Mouse (Mus musculus): ENCODE data around the gene Cer1.

Cer1 gene

DNA sequence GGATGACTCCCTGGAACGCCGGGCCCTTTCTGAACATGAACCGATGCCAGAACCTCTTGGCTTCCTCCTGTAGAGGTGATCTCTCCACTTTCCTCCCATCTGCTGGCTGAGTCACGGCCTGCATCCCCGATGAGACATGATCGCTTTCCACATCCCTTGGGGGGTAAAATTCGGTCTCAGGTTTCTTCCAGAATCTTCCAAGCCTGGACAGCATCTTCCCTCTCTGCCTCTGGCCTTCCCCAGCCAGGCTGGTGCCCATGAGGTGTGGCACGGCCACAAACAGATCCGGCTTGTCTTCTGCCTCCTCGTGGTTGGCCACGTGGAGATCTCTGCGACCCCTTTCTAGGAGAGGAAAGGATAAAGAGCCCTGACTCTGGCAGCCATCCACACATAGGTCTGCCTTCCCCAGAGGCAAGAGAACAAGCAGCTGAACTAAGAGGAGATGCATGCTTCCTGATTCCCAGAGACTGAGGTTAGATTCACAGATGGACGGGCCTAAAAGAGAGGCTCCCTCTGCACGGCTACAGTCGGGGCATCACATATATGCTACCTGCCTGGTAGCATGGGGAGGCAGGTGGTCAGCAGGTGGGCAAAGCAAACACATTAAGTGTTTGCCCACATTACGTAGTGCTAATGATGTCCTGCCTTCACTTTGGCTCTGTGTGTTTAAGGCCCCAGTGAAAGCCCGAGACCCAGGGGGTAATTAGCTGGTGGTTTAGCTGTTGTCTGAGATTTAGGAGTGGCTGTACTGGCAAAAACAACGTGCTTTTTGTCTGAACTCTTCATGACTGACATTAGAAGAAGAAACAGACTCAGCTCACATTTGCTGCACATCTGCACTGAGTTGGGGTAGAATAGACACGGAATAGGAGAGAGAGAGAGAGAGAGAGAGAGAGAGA lies at the start of gene Cer1:
Gene Cer1 (minus strand): TSS at position 513 of the 899 bp plus-strand sequence.
- peak; percentile 55 to 62 for DNase-seq

- DNase-seq, result peak; percentile 81 to 83
Measured at GRCm38 (mm10) chr4:82934308-82934707, 49.4 kb upstream of the Cer1 start.

DNA sequence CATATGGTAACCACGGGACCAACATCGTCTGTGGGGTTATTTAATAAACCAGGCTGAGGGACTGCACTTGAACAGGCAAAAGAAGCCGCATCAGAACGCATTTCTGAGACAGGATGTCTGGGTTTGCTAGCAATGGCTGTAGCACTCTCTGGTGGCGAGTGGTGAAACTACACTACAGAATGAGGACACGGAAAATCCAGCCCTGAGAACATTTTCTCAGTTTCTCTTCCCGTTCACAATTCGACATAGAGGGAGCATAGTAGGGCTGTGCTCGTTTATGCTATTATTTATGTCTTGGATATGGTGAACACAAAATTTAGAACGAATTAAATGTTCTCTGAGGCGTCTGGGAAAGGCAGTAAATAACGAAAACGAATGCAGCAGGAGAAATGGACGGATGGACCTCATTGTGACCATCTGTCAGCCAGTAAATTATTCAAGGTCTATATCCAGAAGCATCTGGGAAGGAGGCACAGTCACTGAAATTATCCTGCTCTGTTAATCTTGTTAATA lies 48.8 kb upstream of the Cer1 start:
- DNase-seq, result peak; percentile 94 to 96

- no peak for DNase-seq
Measured at GRCm38 (mm10) chr4:82930079-82930478, 45.1 kb upstream of the Cer1 start.

- DNase-seq, result no peak
Measured at GRCm38 (mm10) chr4:82921962-82922361, 37.0 kb upstream of the Cer1 start.

DNA sequence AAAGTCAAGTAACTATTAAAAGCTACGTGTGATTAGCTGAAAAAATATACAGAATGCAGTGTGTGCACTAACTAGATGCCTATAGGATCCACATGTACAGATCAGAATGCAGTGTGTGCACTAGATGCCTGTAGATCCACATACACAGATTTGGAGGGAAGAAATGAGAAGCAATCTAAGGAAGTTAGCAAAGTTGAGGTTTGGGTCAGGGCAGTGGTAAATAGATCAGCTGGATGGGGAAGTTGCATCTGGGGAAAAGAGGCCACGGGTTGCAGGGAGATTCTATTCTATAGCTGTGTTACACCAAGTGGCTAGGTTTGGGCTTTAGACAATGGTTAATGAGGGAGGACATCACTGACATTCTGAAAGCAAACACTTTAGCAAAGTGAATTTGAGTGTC lies 33.7 kb upstream of the Cer1 start:
- DNase-seq, result no peak

DNA sequence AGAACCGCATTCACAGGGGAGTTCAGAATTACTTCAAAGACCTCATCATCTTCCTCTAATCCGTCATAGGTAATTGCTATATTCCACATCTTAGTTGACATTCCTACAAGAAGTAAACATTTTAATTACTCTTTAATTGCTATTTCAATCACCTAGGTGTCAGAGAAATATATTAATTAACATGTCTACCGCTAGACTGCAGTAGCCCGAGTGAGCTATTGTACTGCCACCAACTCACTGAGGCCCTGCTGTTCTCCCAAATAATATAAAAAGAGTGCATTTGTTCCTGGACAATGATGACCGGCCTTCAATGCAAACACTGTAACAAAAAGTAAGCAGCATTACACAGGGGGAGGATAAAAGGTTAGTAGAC lies 31.7 kb upstream of the Cer1 start:
- DNase-seq, result peak in 1 of 2 experiments; percentile 17

GRCm38 (mm10) chr4:82916003-82916677 lies 31.2 kb upstream of the Cer1 start:
- DNase-seq, result peak; percentile 75 to 77

DNA sequence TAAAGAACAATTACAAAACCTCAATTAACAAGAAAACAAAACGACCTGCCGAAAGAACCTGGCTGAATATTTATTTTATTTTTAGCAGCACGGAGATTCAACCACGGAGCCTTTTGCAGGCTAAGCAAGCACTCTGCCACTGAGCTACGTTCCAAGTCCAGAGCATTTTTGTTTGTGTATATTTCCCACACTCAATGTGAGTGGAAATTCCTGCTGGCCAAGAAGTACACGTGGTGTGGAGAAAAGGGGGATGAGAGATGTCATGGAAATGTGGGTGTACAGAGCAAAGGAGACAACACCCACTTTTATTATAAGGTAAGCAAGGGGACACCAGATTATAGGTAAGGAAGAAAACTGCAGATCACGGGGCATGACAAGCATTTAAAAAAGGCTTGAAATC lies 30.6 kb upstream of the Cer1 start:
- DNase-seq, result no peak

GRCm38 (mm10) chr4:82914601-82915143 lies 29.7 kb upstream of the Cer1 start:
- peak; percentile 51 to 59 for DNase-seq

DNA sequence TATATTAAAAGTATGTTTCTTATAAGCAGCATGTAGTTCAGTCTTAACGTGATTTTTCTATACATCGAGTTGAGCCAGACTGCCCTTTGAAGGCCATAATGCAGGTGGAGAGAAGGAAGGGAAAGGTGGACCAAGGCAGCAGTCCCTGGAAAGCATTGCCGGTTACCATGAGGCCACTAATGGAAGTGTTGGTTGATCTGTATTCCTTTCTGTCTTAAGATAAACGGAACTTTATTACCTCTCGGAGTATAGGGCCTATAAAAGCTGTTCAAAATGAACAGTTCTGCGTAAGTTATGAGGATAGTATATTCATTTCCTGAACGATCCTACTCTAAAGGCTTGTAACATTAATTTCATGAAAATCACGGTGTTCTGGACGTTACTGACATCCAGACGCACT lies 10.3 kb upstream of the Cer1 start:
- DNase-seq, result no peak

GRCm38 (mm10) chr4:82892247-82892646 lies 7.3 kb upstream of the Cer1 start:
- no peak for DNase-seq

- no peak for DNase-seq
Measured at GRCm38 (mm10) chr4:82891566-82891965, 6.6 kb upstream of the Cer1 start.

DNA sequence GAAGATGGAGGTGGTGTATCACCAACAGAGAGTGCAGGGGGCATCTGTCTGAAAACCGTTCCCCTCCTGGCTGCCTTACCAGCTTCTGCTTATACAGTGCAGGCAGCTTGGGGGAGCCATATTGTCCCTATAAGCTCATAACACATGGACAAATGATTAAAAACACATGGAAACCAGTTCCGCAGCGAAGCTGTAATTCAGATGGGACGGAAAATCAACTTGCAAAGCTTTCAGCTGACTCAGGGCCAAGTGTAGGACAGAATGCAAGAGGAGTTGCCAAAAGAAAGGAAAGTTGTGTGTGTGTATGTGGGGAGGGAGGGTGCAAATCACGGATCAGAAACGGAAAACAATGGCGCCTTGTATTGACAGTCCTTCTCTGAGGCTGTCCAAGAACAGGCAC lies 6.1 kb upstream of the Cer1 start:
- DNase-seq, result peak; percentile 15 to 26

DNA sequence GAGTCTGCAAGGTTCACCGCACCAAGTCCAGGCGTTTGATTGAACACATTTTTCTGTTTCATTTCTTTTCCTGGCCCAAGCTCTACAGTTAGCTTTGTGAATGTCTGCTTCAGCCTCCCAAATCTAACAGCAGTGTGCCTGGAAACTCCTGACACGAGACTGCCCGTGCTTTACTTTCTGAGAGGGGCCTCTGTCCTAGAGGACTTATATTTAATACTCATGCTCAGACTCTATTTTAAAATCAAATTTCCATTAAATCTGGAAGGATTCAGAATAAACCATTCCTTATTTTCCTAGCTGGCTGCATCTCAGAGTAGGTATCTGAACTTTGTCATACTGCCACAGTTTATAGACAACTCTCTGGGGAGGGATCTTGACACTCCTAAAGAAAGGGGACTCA lies 5.6 kb upstream of the Cer1 start:
- DNase-seq, result no peak

DNA sequence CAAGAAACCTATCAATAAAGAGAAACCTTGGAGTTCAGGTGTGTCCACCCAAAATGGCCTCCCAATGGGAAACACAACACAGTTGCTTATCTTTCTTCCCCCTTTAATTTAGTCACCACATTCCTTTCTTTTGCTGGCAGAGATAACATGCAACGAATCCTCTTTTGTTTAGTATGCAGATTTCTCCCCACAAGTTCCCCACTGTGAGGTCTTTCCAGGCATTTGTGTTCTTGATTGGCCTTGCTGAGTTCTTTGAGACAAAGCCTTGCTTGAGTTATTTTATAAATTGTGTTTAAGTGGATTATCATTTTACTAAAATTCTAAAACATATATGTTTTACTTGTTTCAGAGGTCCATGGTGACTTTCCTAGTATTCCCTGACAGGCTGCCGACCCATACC lies 1.2 kb upstream of the Cer1 start:
- DNase-seq, result no peak

DNA sequence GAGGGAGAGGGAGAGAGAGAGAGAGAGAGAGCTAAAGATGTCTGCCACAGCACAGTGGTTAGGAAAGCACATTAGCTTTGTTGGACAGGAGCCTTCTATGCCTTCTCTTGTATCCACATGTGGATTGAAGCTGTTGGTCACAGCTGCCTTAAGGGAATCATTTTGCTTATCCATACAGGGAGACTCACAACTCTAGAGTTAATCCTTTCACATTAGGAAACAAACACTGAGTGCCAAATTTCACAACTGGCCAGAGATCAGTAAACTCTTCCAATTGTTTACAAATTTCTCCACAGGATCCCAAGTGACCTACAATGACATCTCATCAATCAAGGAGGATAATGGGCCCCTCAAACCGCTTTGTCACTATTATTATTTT lies 576 bp upstream of the Cer1 start:
- DNase-seq, result no peak

GRCm38 (mm10) chr4:82882500-82882899 lies 2.4 kb downstream of the Cer1 start:
- peak; percentile 28 to 35 for DNase-seq

- no peak for DNase-seq
Measured at GRCm38 (mm10) chr4:82881366-82881765, 3.6 kb downstream of the Cer1 start.

- no peak for DNase-seq
Measured at GRCm38 (mm10) chr4:82880243-82880642, 4.7 kb downstream of the Cer1 start.

DNA sequence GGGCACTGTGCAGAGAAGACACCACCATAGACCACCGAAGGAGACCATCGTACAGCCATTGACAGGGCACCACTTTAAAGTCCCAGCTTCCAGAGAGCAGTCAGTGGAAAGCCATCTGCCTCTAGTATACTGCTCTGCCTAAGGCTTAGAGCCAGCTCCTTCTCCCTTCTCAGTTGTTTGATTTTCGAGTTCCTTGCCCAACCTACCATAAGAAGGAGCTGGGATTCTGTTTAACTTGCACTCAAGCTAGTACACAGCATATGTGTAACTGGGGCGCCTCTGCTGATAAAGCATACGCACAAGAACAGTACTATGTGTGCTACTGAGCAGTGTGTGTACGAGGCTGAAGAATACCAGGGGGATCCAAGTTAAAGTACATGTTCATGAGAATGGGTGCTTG lies 5.8 kb downstream of the Cer1 start:
- peak in 1 of 2 experiments; percentile 15 for DNase-seq

DNA sequence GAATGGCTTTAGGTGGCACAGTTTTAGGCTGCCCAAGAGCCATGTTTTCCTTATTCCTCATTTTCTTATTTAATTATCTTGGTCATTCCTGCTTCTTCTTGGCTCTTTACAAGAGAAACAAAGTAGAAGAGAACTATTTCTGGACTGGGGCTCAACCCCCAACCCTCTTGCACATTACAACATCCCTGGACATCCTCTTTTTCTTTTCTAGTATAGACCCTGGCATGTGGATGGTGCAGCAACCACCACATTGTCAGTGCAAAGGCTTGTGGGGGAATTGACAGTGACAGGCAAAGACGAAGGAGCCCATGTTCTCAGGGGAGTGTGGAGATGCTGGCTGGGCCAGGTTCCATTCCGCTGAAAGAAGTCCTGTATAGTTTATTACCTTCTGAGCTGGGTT lies 8.3 kb downstream of the Cer1 start:
- no peak for DNase-seq

GRCm38 (mm10) chr4:82875532-82875931 lies 9.4 kb downstream of the Cer1 start:
- DNase-seq, result no peak

DNA sequence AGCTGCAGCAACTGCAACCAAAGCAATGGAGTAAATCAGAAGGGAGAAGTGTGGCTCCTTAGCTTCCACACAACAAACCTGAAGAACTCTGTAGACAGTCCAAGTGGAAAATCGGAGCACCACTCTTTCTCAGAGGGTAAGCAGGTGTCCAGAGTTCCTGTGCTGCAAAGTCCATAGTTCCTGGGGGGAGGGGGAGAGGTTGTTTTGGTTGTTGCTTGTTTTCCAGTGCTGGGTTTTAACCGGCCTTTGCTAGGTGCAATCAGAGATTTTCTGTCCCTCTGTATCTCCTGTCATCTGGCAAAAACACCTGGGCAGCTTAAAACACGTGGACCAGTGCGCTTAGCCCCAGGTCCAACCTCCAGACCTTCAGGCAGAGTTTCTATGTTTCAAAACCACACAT lies 10.2 kb downstream of the Cer1 start:
- no peak for DNase-seq

Data from cerebellum, postnatal 10 days (tissue).